Mouse (Mus musculus): ENCODE measurements around the gene Grb2.

The Grb2 gene

DNA sequence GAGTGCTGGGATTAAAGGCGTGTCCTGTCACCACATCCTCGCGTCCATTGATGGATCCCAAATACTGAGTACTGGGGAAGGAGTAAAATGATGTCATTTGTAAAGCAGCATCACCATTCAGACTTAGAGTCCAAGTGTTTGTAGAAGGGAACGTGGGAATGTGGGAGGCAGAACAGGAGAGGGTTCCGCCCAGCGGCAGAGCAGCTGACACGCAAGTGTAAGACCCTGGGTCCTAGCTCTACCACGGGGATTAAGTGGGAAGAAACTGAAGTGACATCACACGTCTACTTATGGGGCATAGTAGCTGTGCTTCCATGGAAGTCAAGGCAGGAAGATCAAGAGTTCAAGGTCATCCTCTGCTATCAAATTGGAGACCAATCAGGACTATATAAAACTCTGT, 2.7 kb upstream of the Grb2 start:
- no peak for DNase-seq

DNA sequence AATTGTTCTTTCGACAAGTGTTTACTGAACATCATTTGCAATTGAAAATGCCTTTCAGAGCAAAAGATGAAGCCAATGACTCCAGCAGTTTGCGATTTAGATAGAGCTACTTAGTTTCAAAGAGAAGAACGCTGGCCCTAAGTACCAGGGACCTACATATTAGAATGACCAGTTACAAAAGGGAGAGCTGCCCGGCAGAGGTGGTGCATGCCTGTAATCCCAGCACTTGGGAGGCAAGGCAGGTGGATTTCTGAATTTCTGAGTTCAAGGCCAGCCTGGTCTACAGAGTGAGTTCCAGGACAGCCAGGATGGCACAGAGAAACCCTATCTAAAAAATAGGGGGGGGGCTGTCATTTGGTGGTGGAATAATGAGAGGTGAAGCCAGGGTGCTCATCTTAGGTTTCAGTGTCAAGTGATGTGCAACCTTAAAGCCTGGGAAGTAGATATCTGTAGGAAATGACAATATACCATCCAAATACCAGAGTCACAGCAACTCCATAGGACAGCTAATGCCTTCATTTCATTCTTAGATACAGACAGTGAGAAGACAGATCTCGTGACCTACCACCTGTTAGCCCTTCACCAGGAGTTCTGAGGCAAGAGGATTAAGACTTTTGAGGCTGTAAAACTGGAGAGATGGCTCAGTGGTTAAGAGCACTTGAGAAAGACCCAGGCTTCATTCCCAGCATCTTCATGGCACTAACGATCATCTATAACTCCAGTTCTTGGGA, 1.6 kb upstream of the Grb2 start:
- DNase-seq, result no peak

DNA sequence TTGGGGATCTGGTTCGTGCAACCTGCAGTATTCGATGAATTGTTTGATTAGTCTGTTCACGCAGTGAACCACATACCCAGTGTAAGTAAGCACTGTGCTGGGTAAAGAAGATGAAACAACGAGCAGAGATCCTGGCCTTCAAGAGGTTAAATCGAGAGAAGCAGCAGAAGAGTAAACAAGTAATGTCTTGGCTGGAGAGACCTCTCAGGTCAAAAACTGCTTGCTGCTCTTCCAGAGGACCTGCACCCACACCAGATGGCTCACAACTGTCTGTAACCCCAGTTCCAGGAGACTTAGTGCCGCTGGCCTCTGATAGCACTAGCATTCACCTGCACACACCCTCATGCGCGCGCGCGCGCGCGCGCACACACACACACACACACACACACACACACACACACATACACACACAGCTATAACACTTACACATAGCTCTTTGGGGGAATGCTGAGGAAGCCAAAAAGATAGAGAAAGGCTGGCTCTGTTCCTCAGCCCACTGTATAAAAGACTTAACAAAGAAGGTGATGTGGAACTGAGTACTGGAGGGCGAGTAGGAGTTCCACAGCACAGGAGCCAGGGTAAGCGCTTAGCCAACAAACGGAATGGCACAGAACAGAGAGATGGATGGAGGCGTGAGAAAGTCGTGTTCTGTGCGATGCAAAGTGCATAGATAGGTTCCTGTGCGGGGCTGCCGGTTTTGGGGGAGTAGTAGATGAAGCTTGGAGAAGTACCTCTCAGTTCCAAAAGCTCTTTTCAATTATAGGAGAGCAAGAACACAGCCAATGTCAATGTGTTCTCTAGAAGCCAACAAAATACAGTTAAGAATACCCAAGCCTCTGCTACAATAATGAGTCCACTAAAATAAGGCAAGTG, 795 bp upstream of the Grb2 start:
- peak; percentile 39 to 45 for DNase-seq

DNA sequence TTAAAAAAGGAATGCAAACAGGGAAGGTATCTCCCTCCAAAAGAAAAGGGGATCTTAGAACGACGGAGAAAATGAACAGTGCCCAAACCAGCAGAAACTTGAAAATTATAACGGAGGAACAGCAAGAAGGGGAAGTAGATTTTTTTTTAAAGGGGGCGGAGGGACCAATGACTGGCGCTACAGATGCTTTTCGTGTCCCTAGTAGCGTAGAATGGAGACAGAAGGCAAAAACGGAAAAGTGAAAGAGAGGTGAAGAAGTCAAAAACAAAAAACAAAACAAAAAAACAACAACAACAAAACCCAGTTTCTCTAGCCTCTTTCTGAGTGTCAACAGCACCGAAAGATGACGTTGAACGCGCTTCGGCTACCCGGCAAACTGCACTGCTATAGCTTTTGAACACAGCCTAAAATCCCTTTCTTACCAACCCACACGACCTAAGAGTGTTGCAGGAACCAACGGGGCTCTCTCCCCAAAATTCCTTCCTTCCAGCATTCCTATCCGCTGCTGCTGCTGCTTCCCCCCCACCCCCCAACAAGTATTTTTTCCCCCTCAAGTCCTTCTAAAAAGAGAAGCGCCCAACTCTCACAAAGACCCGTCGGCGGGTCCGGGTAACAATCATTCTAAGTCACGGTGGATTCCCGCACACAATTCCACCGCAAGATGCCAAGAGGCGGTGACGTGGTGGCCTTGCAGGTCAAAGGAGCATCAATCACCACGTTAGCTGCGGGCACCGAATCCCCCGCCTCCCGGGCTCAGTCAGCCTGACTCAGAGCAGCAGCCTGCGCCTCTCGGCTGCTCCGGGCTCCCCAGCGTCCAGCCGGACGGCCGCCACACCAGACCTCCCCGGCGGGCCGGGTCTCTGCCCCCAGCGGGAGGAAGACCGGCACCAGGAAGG, 836 bp downstream of the Grb2 start:
- DNase-seq, result peak; percentile 64 to 68

DNA sequence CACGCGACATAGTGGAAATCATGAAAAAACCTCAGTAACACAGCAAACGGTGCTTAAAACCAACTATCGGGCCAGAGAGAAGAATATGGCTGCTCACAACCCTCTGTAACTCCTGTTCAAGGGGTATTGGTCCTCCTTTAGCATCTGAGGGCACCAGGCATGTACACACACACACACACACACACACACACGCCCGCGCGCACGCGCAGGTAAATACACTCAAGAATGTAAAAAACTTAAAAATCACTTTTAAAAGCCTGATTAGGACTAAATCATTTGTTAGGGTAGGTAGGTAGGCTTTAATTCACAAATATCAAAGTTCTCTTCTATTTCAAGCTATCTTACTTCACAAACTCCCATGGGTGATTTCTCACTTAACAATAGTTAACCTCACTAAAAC, 1.8 kb downstream of the Grb2 start:
- DNase-seq, result peak in 1 of 2 experiments; percentile 23

DNA sequence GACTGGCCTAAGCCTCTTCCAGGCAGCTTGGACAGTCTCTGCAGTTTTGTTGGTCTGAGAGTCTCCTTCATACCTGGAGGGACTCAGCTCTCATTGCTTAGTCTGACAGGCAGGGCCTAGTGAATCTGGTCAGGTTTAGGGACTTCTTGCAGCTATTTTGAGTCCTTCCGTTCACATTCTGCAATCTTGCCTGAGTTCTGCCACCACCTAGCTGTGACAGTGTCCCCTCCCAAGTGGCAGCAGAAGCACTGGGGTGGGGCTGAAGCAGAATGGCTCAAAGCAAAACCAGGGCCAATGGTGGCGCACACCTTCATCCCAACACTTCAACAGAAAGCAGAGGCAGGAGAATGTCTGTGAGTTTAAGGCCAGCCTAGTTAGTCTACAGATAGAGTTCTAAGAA, 2.8 kb downstream of the Grb2 start:
- peak; percentile 48 to 53 for DNase-seq

DNA sequence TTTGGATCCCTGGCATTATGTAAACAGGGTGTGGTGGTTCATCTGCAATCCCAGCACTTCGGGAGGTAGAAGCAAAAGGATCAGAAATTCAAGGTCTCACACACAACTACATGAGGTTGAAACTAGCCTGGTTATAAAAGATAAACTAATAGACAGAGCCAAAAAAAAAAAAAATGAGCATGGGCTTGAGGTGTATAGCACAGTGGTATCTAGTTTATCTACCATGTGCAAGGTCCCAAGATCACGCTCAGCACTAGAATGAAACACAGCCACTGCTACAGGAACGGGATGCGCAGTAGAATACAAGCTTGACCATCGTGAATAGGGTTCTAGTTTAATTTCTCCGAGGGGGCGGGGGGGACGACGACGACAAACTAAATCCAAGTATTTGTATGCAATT, 3.7 kb downstream of the Grb2 start:
- no peak for DNase-seq

DNA sequence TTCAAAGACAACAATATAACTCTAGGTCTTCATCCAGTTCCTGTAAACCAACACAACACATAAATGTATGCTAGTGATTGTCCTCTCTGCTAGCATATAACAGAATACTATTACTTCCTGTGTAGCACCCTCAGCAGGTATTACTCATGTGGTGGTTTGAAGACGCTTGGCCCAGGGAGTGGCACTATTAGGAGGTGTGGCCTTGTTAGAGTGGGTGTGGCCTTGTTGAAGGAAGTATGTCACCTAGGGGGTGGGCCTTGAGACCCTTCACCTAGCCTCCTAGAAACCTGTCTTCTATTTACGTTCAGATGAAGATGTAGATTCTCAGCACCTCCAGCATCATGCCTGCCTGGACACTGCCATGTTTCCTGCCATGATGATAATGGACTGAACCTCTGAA, 4.9 kb downstream of the Grb2 start:
- peak; percentile 50 to 56 for DNase-seq

DNA sequence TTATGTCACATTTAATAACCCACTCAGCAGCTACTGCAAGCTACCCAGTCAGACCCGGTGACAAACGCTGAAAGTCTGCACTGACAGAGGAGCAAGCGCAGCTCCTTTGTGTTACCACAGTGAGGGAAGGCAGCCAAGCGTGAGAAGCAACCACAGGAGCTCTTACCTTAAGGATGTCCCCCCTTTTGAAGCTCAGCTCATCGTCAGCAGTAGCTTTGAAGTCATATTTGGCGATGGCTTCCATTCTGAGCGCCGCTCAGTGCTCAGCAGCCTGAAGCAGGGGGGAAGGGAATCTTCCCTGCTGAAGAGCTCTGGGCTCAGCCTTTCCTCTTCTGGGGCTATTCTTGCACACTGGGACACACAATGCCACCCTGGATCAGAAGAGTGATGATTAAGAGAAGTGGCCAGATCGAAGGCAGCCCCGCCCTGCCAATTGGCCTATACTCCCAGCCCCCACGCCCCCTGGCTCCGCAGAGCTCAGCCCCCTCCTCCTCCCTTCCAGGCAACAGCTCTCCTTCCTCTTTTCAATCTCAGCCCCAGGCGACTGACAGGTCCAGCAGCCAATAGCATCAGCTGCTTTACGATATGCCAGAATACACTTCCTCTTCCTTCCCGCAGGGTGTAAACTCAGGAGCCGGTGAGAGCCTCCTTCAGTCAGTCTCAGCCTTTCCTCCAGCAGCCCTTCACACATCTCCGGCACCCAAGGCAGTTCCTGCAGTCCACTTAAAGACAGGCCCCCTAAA, 9.2 kb downstream of the Grb2 start:
- DNase-seq, result peak; percentile 88 to 90

DNA sequence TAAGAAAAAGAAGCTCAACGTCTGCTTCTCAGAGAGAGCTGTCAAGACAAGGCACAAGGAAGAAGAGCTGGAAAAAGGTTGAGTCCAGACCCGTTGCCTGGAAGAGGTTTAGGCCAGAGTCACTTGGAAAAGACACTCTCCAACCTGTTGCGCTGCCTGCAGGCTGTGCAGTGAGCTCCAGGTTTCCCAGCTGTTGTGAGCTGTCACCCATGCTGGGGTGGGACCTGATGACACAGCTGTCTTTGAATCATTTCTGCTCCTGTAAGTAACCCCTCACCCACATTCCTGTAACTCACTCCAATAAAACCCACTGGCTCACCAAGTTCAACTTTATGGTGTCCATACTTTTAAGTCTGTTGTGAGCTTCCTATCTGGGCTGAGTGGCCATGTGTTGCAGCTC, 10.7 kb downstream of the Grb2 start:
- DNase-seq, result no peak

DNA sequence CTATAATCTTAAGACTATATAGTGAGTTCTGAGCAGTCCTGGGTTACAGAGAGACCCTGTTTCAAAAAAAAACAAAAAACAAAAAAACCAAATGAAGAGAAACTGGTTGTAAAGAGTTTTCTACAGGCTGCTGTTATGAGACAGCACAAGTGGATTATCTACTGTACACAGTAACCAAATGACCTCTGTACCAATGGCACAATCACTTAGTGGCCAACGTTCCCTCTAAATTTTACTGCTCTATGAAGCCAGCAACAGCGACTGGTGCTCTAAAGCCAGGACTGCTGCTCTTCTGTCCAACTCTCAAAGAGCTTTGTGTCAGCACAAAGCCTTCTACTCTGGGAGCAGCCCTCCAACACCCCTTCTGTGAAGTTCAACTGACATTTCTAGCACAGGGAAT, 11.3 kb downstream of the Grb2 start:
- no peak for DNase-seq

DNA sequence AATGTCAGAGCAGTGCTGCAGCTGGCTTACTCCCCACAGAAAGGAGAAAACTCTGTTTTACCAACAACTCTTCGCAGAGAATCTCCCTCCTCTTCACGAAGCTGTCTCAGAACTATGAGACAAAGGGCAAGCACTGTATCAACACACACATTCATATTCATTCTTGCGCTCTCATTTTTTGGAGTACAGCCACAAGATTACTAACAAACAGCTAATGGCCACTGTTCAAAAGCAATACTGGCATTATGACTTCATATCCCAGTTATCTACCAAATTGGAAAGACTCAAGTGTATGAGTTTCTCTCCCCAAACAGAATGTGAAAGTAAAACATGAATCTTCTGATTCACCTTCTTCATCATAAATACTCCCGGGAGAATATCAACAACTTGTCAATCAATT, 11.9 kb downstream of the Grb2 start:
- no peak for DNase-seq

DNA sequence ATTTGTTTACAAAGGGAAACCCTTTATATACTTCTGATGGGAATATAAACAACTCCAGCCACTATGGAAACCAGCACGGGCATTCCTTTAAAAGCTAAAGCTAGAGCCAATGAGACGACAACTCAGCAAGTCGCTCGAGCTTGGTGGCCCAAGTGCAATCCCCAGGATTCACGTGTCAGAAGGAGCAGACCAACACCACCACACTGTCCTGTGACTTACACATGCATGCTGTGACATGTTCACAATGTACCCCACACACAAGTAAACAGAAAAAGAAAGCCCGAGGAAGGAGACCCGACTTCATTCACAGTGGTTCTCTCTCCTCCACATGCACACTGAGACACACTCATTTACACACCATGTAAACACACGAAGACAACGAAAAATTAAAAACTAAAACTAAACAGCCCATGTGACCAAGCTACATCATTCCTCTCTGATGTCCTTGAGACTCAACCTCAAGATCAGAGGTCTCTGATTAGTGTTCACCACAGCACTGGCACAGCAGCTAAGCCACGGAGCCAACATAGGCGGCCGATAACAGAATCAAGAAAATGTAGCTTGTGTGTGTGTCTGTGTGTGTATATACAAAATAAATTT, 14.3 kb downstream of the Grb2 start:
- DNase-seq, result no peak

DNA sequence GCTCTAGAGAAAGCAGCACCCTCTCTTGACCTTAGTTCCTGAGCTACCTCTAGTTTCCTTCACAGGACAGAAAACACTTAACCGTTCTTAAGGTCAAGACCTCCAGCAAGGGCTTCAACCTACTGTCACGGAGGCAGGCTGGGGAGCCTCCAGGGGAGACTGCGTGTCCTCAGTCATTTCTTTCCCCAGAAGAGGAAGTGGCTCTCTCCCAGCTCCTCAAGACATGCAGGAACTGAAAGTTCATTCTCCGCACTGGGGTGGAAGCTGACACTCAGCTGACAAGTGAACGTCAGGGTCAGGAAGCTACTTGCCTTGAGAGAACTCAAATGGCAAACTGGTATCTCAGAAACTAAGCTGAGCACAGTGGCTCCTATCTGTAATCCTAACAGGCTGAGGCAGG, 15.6 kb downstream of the Grb2 start:
- DNase-seq, result peak; percentile 63 to 65

DNA sequence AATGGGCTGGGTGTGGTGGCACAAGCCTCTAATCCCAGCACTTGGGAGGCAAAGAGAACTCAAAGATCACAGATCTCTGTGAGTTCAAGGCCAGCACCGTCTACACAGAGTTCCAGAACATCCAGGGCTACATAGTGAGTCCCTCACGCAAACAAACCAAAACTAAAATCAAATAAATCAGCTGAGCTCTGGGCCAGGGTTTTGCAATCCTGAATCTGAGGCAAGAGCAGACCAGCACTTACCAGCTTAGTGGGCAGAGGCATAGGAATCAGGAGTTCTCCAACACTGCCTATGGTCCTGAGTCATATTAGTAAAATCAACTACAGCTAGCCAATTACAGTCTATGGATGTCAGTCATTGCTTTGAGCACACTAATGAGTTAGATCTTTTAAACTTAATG, 16.4 kb downstream of the Grb2 start:
- no peak for DNase-seq

DNA sequence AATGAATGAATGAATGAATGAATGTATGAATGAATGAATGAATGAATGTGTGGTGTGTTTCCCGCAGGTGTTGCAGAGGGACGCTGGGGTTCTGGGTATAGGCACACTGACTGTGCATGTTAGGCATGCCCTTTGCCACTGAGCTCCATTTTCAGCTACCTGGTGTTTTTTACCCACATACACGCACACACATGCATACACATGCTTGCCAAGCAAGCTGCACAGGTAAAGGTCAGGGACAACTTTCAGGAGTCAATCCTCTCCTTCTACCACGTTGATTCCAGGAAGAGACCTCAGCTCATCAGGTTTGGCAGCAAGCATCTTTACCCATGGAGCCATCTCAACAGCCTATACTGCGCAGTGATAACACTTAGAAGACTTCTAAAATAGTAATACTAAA, 16.9 kb downstream of the Grb2 start:
- no peak for DNase-seq

DNA sequence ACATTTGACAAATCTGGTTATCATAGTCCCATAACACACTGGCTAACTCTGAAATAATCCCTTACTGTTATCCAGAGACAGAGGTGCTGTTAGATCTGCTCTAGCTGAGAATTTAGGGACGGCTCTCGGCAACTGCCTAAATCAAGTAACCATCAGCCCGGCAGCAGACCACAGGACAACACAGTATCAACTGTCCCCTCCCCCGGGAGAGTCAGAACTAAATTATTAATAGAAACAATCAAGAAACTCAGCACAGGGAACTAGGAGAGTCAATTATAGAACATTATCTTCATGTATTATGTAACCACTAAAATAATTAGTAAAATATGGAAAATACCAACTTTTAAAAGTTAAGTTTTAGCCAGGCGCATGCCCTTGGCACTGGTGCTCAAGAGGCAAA, 17.4 kb downstream of the Grb2 start:
- DNase-seq, result no peak

DNA sequence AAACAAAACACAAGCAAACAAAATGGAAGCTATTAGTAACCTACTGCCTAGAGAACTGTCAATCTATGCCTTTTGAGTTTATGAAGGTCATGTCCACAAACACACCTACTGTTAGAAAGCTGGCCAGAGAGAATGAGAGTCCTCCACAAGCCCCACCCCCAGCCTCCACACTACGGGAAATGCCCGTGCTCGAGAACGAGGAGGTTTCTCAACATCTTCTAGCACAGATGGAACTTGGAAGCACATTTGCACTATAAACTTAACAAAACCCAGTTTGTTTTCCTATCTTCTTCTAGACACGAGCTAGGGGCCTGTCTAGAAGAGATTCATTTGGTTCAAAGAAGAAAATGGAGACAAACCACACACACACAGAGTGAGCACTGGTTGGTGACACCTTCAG, 18.0 kb downstream of the Grb2 start:
- DNase-seq, result no peak

DNA sequence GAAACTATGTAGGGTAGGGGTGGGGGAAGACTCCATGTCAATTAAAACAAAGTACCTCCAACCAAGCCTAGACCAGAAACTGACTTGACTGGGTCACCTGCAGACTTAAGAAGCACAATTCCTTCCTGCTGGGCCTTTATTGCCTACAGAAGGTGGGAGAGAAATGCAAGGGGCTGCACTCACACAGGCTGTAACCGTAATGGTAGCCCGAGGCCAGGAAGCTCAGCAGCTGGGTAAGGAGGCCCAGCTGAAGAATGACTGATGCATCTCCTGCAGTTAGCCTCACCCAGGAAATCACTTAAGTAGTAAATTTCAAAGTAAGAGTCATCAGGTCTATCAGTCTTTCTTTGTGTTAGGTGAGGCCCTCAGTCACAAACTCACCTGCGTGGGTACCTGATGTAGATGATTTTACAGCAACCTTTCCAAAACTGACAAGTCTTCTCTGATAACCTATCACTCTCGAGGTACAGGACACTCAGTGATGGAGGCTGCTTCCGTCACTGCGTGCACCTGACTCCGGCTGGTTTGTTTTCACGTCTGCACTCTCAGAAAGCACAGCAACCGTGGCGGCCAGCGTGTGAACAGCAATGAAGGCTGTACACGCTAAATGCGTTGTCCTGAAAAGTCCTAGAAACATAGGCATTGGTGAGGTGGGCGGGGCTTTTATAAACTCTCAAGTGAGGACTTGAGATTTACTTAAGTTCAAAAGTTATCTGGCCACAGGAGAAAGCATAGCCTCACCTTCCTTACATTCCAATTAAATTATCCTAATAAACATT, 19.1 kb downstream of the Grb2 start:
- DNase-seq, result no peak

DNA sequence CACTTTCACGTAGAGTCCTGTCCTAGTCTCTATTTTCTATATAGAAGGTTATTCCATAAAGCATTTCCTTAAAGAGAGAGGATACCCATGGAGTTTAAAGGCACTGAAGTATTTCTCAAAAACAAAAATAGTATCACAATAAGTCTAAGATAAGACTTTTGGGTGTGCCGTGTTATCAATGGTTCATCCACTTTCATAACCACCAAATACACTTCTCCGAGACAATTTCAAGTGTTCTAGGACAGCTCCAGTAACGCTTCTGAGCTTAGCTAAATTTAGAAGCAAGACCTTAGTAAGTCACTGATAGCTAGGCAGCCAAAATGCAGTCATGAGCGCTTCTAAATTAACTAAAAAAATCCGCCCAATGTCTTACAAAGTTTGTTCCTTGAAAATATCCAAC, 22.0 kb downstream of the Grb2 start:
- no peak for DNase-seq

DNA sequence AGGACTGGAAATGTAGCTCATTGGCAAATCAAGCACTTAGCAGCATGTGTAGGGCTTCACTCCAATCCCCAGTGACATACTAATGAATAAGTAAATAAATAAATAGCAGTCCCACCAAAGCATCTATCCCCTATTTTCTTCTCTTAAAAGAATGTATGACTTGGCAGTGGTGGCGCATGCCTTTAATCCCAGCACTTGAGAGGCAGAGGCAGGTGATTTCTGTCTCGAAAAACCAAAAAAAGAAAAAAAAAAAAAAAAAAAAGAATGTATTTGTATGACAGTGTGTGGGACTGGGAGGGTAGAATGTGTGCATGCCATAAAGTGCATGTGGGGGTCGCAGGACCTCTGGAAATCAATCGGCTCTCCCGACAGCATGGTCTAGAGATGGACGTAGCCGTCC, 22.4 kb downstream of the Grb2 start:
- no peak for DNase-seq

Measured in B cell, adult 2 months (primary cell).